ENCODE assay signal across 25 mouse cellular contexts in genomic region chr5:122916147-122916546, GRCm38 (mm10).
A peak's percentile ranks its signal among the peaks of the same experiment; 100 is the strongest.
DNase-seq lines count a peak whose midpoint lies in the region; ATAC-seq and TF ChIP-seq lines count a peak whose summit lies in the region.
"Had no signal": no experiment of that assay in that cellular context is flagged by ENCODE, and none has a peak within 500 bp of the region (broad histone marks: within the 10 kb centered on the region; RNA-seq: fewer than 3 reads in every experiment).

No protein-coding gene starts in this region.

- H3K4me1 ChIP-seq in lung, postnatal 0 days (ENCODE audit: insufficient read depth, low read depth, low read length) = no peaks in the 10 kb centered on the region
- H3K4me1 ChIP-seq: embryonic facial prominence, embryonic 13.5 days; embryonic facial prominence, embryonic 15.5 days; forebrain, embryonic 12.5 days had no signal

- no peak overlapping the region for H3K4me3 ChIP-seq in lung, postnatal 0 days (ENCODE audit: low read depth, low read length)
- H3K4me3 ChIP-seq: embryonic facial prominence, embryonic 13.5 days; embryonic facial prominence, embryonic 15.5 days; erythroblast, embryonic 14.5 days; forebrain, embryonic 10.5 days; forebrain, embryonic 12.5 days had no signal

- no peaks in the 10 kb centered on the region for H3K27me3 ChIP-seq in lung, postnatal 0 days (replicated peaks; ENCODE audit: insufficient read depth, low read length)
- H3K27me3 ChIP-seq: CH12.LX; embryonic facial prominence, embryonic 13.5 days; embryonic facial prominence, embryonic 15.5 days; forebrain, embryonic 12.5 days had no signal

- H3K36me3 ChIP-seq in lung, postnatal 0 days (ENCODE audit: insufficient read depth, low read length) = no peaks in the 10 kb centered on the region
- H3K36me3 ChIP-seq: embryonic facial prominence, embryonic 13.5 days; embryonic facial prominence, embryonic 15.5 days; forebrain, embryonic 12.5 days had no signal

- 80% methylated on average over 6 of the region's 6 CpGs for WGBS in lung, postnatal 0 days

- H3K4me2 ChIP-seq in lung, postnatal 0 days (replicated peaks; ENCODE audit: low read depth, low read length) = no peak overlapping the region
- H3K4me2 ChIP-seq: embryonic facial prominence, embryonic 13.5 days; embryonic facial prominence, embryonic 15.5 days; forebrain, embryonic 12.5 days had no signal

- H3K9me3 ChIP-seq in lung, postnatal 0 days (ENCODE audit: low read length) = no peaks in the 10 kb centered on the region
- H3K9me3 ChIP-seq: embryonic facial prominence, embryonic 13.5 days; embryonic facial prominence, embryonic 15.5 days; forebrain, embryonic 10.5 days; forebrain, embryonic 12.5 days had no signal

- no peak for TF ChIP-seq CTCF in lung, postnatal 0 days (IDR thresholded peaks at IDR 0.05)

- no peak for ATAC-seq in lung, postnatal 0 days
- ATAC-seq: CD4-positive, CD25-positive, alpha-beta regulatory T cell, adult 4 months; forebrain, embryonic 14.5 days; forebrain, embryonic 16.5 days had no signal

- no peak for TF ChIP-seq EP300 in lung, postnatal 0 days (IDR thresholded peaks at IDR 0.05)

- DNase-seq in ES-CJ7 (ENCODE audit: low read depth, low spot score) (peak; percentile 55), ZHBTc4 (ENCODE audit: low read depth, low spot score) (peak; percentile 76)
- peak; percentile 69 for DNase-seq in yolk sac, embryonic 10.5 days (ENCODE audit: low spot score)
- DNase-seq in right cerebral cortex, postnatal 14 days = no peak
- no peak for DNase-seq in lung, postnatal 0 days (ENCODE audit: low spot score)
- DNase-seq: adrenal gland, adult 2 months; adrenal gland, postnatal 10 days; adrenal gland, postnatal 25 days; B cell, adult 2 months; cerebellum, adult 11 months; cerebellum, adult 18-20 months; cerebellum, adult 8-10 months; cerebellum, adult 9-11 months; cerebellum, postnatal 14 days; cerebellum, postnatal 36 days; embryo, embryonic 11 days had no signal

- H3K9ac ChIP-seq in lung, postnatal 0 days (replicated peaks; ENCODE audit: low read depth) = no peak overlapping the region
- H3K9ac ChIP-seq: embryonic facial prominence, embryonic 13.5 days; embryonic facial prominence, embryonic 15.5 days; forebrain, embryonic 12.5 days had no signal

- H3K27ac ChIP-seq in lung, postnatal 0 days (ENCODE audit: low read length) = no peak overlapping the region
- H3K27ac ChIP-seq: embryonic facial prominence, embryonic 13.5 days; embryonic facial prominence, embryonic 15.5 days; forebrain, embryonic 10.5 days; forebrain, embryonic 12.5 days had no signal

Comparison
In these comparisons a context has a peak if more than half of its experiments do, and no peak if none do; other contexts are left out.
1. DNase-seq: peak in ES-CJ7 (single experiment), ZHBTc4 (single experiment) and yolk sac, embryonic 10.5 days (single experiment); none in right cerebral cortex, postnatal 14 days (single experiment) and lung, postnatal 0 days (single experiment).